Mouse (Mus musculus) megakaryocyte-erythroid progenitor cell, adult 5-6 weeks (primary cell): ENCODE data around the gene Gabrr2. TPM values are rescaled to one million over a fixed set of nuclear protein-coding genes. Genes with fewer than 3 reads are reported as not detected.

ENCODE experiments used
- total RNA-seq, 2 experiments: library from RNA; stranded (forward) in 1 of 2; stranded (reverse) in 1 of 2; fragments of 200-1000, 215-1000 nt in 1 of 2; fragments of >200 nt in 1 of 2; fragmentation: Nextera tagmentation in 1 of 2; gene quantifications; 2 replicates each; pipeline ENCODE4 v1.2.3; 2014 to 2017

Gene Gabrr2
- total RNA-seq, 2 experiments from 2014 or later, result 4.0 TPM; not detected in 1

Other genes with a start within 250 kb of the Gabrr2 start
- 4.2 and 9.0 TPM in 2 replicates for gene Ankrd6, start 112.2 kb upstream of the Gabrr2 start, total RNA-seq (2014; fragmentation: Nextera tagmentation)
- 1.3 and 3.1 TPM in 2 replicates for gene Ankrd6, start 112.2 kb upstream of the Gabrr2 start, total RNA-seq (2017)
- not detected in 2 replicates for gene Rragd, start 80.0 kb upstream of the Gabrr2 start, total RNA-seq (2014; fragmentation: Nextera tagmentation)
- 0.14 TPM in 1 of 2 replicates, not detected in the other for gene Rragd, start 80.0 kb upstream of the Gabrr2 start, total RNA-seq (2017)
- gene Ube2j1, start 31.6 kb upstream of the Gabrr2 start, total RNA-seq (2014; fragmentation: Nextera tagmentation), result 37.2 and 51.3 TPM in 2 replicates
- 43.5 and 48.0 TPM in 2 replicates for gene Ube2j1, start 31.6 kb upstream of the Gabrr2 start, total RNA-seq (2017)
- gene Gabrr1, start 69.5 kb downstream of the Gabrr2 start, total RNA-seq (2014; fragmentation: Nextera tagmentation), result not detected in 2 replicates
- gene Gabrr1, start 69.5 kb downstream of the Gabrr2 start, total RNA-seq (2017), result not detected in 2 replicates
- 1.2 and 4.1 TPM in 2 replicates for gene Pm20d2, start 126.7 kb downstream of the Gabrr2 start, total RNA-seq (2014; fragmentation: Nextera tagmentation)
- gene Pm20d2, start 126.7 kb downstream of the Gabrr2 start, total RNA-seq (2017), result 0.42 and 1.5 TPM in 2 replicates
- not detected in 2 replicates for gene Srsf12, start 146.0 kb downstream of the Gabrr2 start, total RNA-seq (2014; fragmentation: Nextera tagmentation)
- gene Srsf12, start 146.0 kb downstream of the Gabrr2 start, total RNA-seq (2017), result 0.08 TPM in 1 of 2 replicates, not detected in the other
- 46.4 and 53.7 TPM in 2 replicates for gene Pnrc1, start 227.2 kb downstream of the Gabrr2 start, total RNA-seq (2014; fragmentation: Nextera tagmentation)
- 98.0 and 124 TPM in 2 replicates for gene Pnrc1, start 227.2 kb downstream of the Gabrr2 start, total RNA-seq (2017)
- gene Rngtt, start 247.3 kb downstream of the Gabrr2 start, total RNA-seq (2014; fragmentation: Nextera tagmentation), result 34.7 and 35.4 TPM in 2 replicates
- gene Rngtt, start 247.3 kb downstream of the Gabrr2 start, total RNA-seq (2017), result 69.1 and 72.8 TPM in 2 replicates